ENCODE assay signal across 10 mouse cellular contexts in genomic region chr7:92457791-92458190, GRCm38 (mm10).
DNase-seq lines count a peak whose midpoint lies in the region; ATAC-seq and TF ChIP-seq lines count a peak whose summit lies in the region.
"Had no signal": no experiment of that assay in that cellular context is flagged by ENCODE, and none has a peak within 500 bp of the region (broad histone marks: within the 10 kb centered on the region; RNA-seq: fewer than 3 reads in every experiment).

No protein-coding gene starts in this region.

- TF ChIP-seq POLR2A in limb, embryonic 14.5 days (IDR thresholded peaks at IDR 0.05; ENCODE audit: borderline replicate concordance, extremely low read depth, insufficient read depth, insufficient read length): no peak

- H3K27me3 ChIP-seq in intestine, embryonic 14.5 days (replicated peaks; ENCODE audit: control insufficient read depth, insufficient read depth, low read length): no peaks in the 10 kb centered on the region
- H3K27me3 ChIP-seq in intestine, postnatal 0 days (replicated peaks; ENCODE audit: control insufficient read depth, insufficient read depth, low read length): no peaks in the 10 kb centered on the region
- no peaks in the 10 kb centered on the region for H3K27me3 ChIP-seq in heart, embryonic 11.5 days (ENCODE audit: control insufficient read depth, insufficient read depth, low read length)
- no peaks in the 10 kb centered on the region for H3K27me3 ChIP-seq in limb, embryonic 14.5 days (ENCODE audit: control insufficient read depth, insufficient read depth, low read length)
- H3K27me3 ChIP-seq in midbrain, embryonic 16.5 days (ENCODE audit: control insufficient read depth, insufficient read depth, low read depth, low read length): no peaks in the 10 kb centered on the region
- H3K27me3 ChIP-seq: hindbrain, embryonic 15.5 days had no signal

- TF ChIP-seq CTCF in intestine, postnatal 0 days (IDR thresholded peaks at IDR 0.05; ENCODE audit: low read depth): no peak

- ATAC-seq in intestine, embryonic 14.5 days (replicated peaks; ENCODE audit: low FRiP score, low TSS enrichment, low read depth): peak; percentile 74
- no peak for ATAC-seq in intestine, postnatal 0 days
- peak; percentile 83 for ATAC-seq in heart, embryonic 11.5 days (replicated peaks; ENCODE audit: insufficient number of reproducible peaks, low FRiP score, low TSS enrichment)
- ATAC-seq in limb, embryonic 14.5 days (ENCODE audit: low FRiP score, low read depth): peak; percentile 50; the same call in 1 of the 2 replicates
- ATAC-seq in midbrain, embryonic 16.5 days: no peak
- ATAC-seq in megakaryocyte-erythroid progenitor cell, adult 5-6 weeks (replicated peaks; ENCODE audit: low FRiP score, low TSS enrichment, poor library complexity, severe bottlenecking): no peak

- H3K9ac ChIP-seq in intestine, embryonic 14.5 days (ENCODE audit: low read length): no peak overlapping the region
- no peak overlapping the region for H3K9ac ChIP-seq in intestine, postnatal 0 days (ENCODE audit: low read depth, low read length)
- H3K9ac ChIP-seq in heart, embryonic 11.5 days (ENCODE audit: low read depth, low read length): no peak overlapping the region
- no peak overlapping the region for H3K9ac ChIP-seq in limb, embryonic 14.5 days (ENCODE audit: low read depth, low read length, severe bottlenecking)
- H3K9ac ChIP-seq in midbrain, embryonic 16.5 days (ENCODE audit: low read depth, low read length): no peak overlapping the region
- H3K9ac ChIP-seq: hindbrain, embryonic 15.5 days had no signal

- no peak overlapping the region for H3K27ac ChIP-seq in intestine, embryonic 14.5 days (ENCODE audit: low read depth)
- H3K27ac ChIP-seq in intestine, postnatal 0 days (ENCODE audit: low read depth, low read length): no peak overlapping the region
- no peak overlapping the region for H3K27ac ChIP-seq in heart, embryonic 11.5 days (ENCODE audit: low read depth, low read length)
- no peak overlapping the region for H3K27ac ChIP-seq in limb, embryonic 14.5 days (replicated peaks; ENCODE audit: low read depth, low read length)
- H3K27ac ChIP-seq in midbrain, embryonic 16.5 days (ENCODE audit: low read length): no peak overlapping the region
- H3K27ac ChIP-seq: hindbrain, embryonic 15.5 days had no signal

- no peak overlapping the region for H3K4me2 ChIP-seq in intestine, embryonic 14.5 days (ENCODE audit: low read length)
- H3K4me2 ChIP-seq in intestine, postnatal 0 days (replicated peaks; ENCODE audit: low read depth): no peak overlapping the region
- H3K4me2 ChIP-seq in heart, embryonic 11.5 days: no peak overlapping the region
- no peak overlapping the region for H3K4me2 ChIP-seq in limb, embryonic 14.5 days (replicated peaks; ENCODE audit: low read depth, low read length, severe bottlenecking)
- H3K4me2 ChIP-seq in midbrain, embryonic 16.5 days (ENCODE audit: low read length): no peak overlapping the region
- H3K4me2 ChIP-seq: hindbrain, embryonic 15.5 days had no signal

- DNase-seq in intestine, embryonic 14.5 days (ENCODE audit: low spot score): no peak
- DNase-seq in embryo, embryonic 11 days: peak; percentile 22
- peak; percentile 68 for DNase-seq in limb, embryonic 14.5 days (ENCODE audit: low spot score)
- no peak for DNase-seq in layer of hippocampus, postnatal 14 days (ENCODE audit: low spot score in 2 of 2)
- DNase-seq: right cerebral cortex, postnatal 14 days had no signal

- H3K4me3 ChIP-seq in intestine, embryonic 14.5 days (ENCODE audit: low read depth, low read length): no peak overlapping the region
- no peak overlapping the region for H3K4me3 ChIP-seq in intestine, postnatal 0 days (ENCODE audit: low read depth, low read length)
- H3K4me3 ChIP-seq in heart, embryonic 11.5 days (ENCODE audit: low read depth, low read length): no peak overlapping the region
- no peak overlapping the region for H3K4me3 ChIP-seq in limb, embryonic 14.5 days (replicated peaks; ENCODE audit: low read length)
- H3K4me3 ChIP-seq in midbrain, embryonic 16.5 days (ENCODE audit: low read depth, low read length): no peak overlapping the region
- H3K4me3 ChIP-seq: hindbrain, embryonic 15.5 days had no signal

- no peaks in the 10 kb centered on the region for H3K9me3 ChIP-seq in intestine, embryonic 14.5 days (ENCODE audit: control insufficient read depth, low read length)
- no peaks in the 10 kb centered on the region for H3K9me3 ChIP-seq in intestine, postnatal 0 days (ENCODE audit: control insufficient read depth)
- no peaks in the 10 kb centered on the region for H3K9me3 ChIP-seq in heart, embryonic 11.5 days (replicated peaks; ENCODE audit: control insufficient read depth, low read length)
- no peaks in the 10 kb centered on the region for H3K9me3 ChIP-seq in limb, embryonic 14.5 days (ENCODE audit: control insufficient read depth, low read length)
- H3K9me3 ChIP-seq in midbrain, embryonic 16.5 days (replicated peaks; ENCODE audit: control insufficient read depth, low read length, poor library complexity, severe bottlenecking): no peaks in the 10 kb centered on the region
- H3K9me3 ChIP-seq: hindbrain, embryonic 15.5 days had no signal

- H3K4me1 ChIP-seq in intestine, embryonic 14.5 days (replicated peaks; ENCODE audit: control insufficient read depth, insufficient read depth, low read length): no peaks in the 10 kb centered on the region
- H3K4me1 ChIP-seq in intestine, postnatal 0 days (replicated peaks; ENCODE audit: control insufficient read depth, insufficient read depth, low read length): no peaks in the 10 kb centered on the region
- peaks cover 5% of the 10 kb centered on the region; the same call in 1 of the 2 replicates for H3K4me1 ChIP-seq in heart, embryonic 11.5 days (ENCODE audit: control insufficient read depth, insufficient read depth, low read length)
- peaks cover 9% of the 10 kb centered on the region; the same call in 1 of the 2 replicates for H3K4me1 ChIP-seq in limb, embryonic 14.5 days (ENCODE audit: control insufficient read depth, insufficient read depth, low read length)
- no peaks in the 10 kb centered on the region for H3K4me1 ChIP-seq in midbrain, embryonic 16.5 days (ENCODE audit: control insufficient read depth, insufficient read depth, low read length)
- H3K4me1 ChIP-seq: hindbrain, embryonic 15.5 days had no signal

- 15% methylated on average over 4 of the region's 4 CpGs for WGBS in intestine, embryonic 14.5 days
- 34% methylated on average over 4 of the region's 4 CpGs for WGBS in intestine, postnatal 0 days
- 1% methylated on average over 4 of the region's 4 CpGs for WGBS in heart, embryonic 11.5 days (ENCODE audit: insufficient replicate concordance)
- WGBS in limb, embryonic 14.5 days: 21% methylated on average over 4 of the region's 4 CpGs
- 54% methylated on average over 4 of the region's 4 CpGs for WGBS in midbrain, embryonic 16.5 days

- H3K36me3 ChIP-seq in intestine, embryonic 14.5 days (ENCODE audit: control insufficient read depth, insufficient read depth, low read length): no peaks in the 10 kb centered on the region
- H3K36me3 ChIP-seq in intestine, postnatal 0 days (ENCODE audit: control insufficient read depth, insufficient read depth): no peaks in the 10 kb centered on the region
- H3K36me3 ChIP-seq in heart, embryonic 11.5 days (ENCODE audit: control insufficient read depth, insufficient read depth, low read length): no peaks in the 10 kb centered on the region
- no peaks in the 10 kb centered on the region for H3K36me3 ChIP-seq in limb, embryonic 14.5 days (ENCODE audit: control insufficient read depth, insufficient read depth, low read length)
- H3K36me3 ChIP-seq in midbrain, embryonic 16.5 days (ENCODE audit: control insufficient read depth, insufficient read depth, low read length): no peaks in the 10 kb centered on the region
- H3K36me3 ChIP-seq: hindbrain, embryonic 15.5 days had no signal

Comparison
In these comparisons a context has a peak if more than half of its experiments do, and no peak if none do; other contexts are left out.
1. ATAC-seq: peak in intestine, embryonic 14.5 days (single experiment), heart, embryonic 11.5 days (single experiment) and limb, embryonic 14.5 days (single experiment); none in intestine, postnatal 0 days (single experiment), midbrain, embryonic 16.5 days (single experiment) and megakaryocyte-erythroid progenitor cell, adult 5-6 weeks (single experiment).
2. DNase-seq: peak in embryo, embryonic 11 days (single experiment) and limb, embryonic 14.5 days (single experiment); none in intestine, embryonic 14.5 days (single experiment) and layer of hippocampus, postnatal 14 days (0 of 2).